In the genomic region with DNA sequence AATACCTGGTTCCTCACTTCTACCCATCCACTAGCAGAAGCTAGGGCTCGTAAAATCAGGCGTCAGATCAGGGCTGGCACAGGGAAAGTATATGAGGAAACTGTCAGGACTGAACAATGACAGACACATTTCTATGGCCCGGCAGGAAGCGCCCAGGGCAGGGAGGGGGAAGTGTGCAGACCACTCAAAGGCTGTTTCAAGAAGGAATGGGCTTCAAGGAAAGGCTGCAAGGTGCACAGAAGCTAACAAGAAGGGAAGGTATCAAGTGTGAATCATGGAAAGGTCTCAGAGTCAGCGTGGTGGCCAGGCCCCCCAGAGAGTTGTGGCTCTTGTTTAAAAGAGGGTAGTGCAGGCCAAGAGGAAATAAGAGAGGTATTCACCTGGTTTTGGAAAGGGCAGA, we compare ENCODE assay signal across 7 mouse cellular contexts. TPM values are rescaled to one million over a fixed set of nuclear protein-coding genes. Genes with fewer than 3 reads are reported as not detected.
DNase-seq lines count a peak whose midpoint lies in the region; ATAC-seq and TF ChIP-seq lines count a peak whose summit lies in the region.

No protein-coding gene starts in this region.

- DNase-seq in spleen, adult 2 months (ENCODE audit: low read depth in 1 of 2, low spot score in 2 of 2), result no peak
- DNase-seq in spleen, postnatal 14 days (ENCODE audit: low spot score in 2 of 2), result no peak
- no peak for DNase-seq in right cerebral cortex, adult 2 months (ENCODE audit: low spot score in 2 of 2)
- DNase-seq in layer of hippocampus, adult 9-10 months (ENCODE audit: low spot score), result no peak

- no peaks in the 10 kb centered on the region for H3K27me3 ChIP-seq in spleen, adult 2 months (ENCODE audit: control insufficient read depth, insufficient read depth, low read length)
- H3K27me3 ChIP-seq in forebrain, embryonic 16.5 days (replicated peaks; ENCODE audit: control insufficient read depth, insufficient read depth, low read length), result no peaks in the 10 kb centered on the region
- H3K27me3 ChIP-seq in liver, embryonic 15.5 days, result no peaks in the 10 kb centered on the region

- H3K4me3 ChIP-seq in spleen, adult 2 months (ENCODE audit: extremely low read depth, insufficient read depth, insufficient read length), result peak overlapping the region; percentile 84; the same call in 1 of the 2 replicates
- peak overlapping the region; percentile 100 for H3K4me3 ChIP-seq in forebrain, embryonic 16.5 days (replicated peaks; ENCODE audit: low read length)
- H3K4me3 ChIP-seq in liver, embryonic 15.5 days (replicated peaks), result peak overlapping the region; percentile 76
- H3K4me3 ChIP-seq in olfactory bulb, adult 2 months (ENCODE audit: insufficient read depth, low read depth, low read length), result peak overlapping the region; percentile 97

- H3K27ac ChIP-seq in spleen, adult 2 months (ENCODE audit: insufficient read depth, low read length), result peak overlapping the region; percentile 65
- peak overlapping the region; percentile 78 for H3K27ac ChIP-seq in forebrain, embryonic 16.5 days (ENCODE audit: low read length)
- H3K27ac ChIP-seq in liver, embryonic 15.5 days (replicated peaks), result peak overlapping the region; percentile 58
- H3K27ac ChIP-seq in olfactory bulb, adult 2 months (ENCODE audit: insufficient read depth, low read depth, low read length), result peak overlapping the region; percentile 93; the same call in 1 of the 2 replicates

- H3K4me2 ChIP-seq in forebrain, embryonic 16.5 days (ENCODE audit: low read length), result peak overlapping the region; percentile 69
- H3K4me2 ChIP-seq in liver, embryonic 15.5 days, result peak overlapping the region; percentile 99

- peaks cover 23% of the 10 kb centered on the region for H3K4me1 ChIP-seq in spleen, adult 2 months (ENCODE audit: control insufficient read depth, insufficient read depth, insufficient read length)
- H3K4me1 ChIP-seq in forebrain, embryonic 16.5 days (replicated peaks; ENCODE audit: control insufficient read depth, insufficient read depth, low read length), result peaks cover 28% of the 10 kb centered on the region
- peaks cover 83% of the 10 kb centered on the region for H3K4me1 ChIP-seq in liver, embryonic 15.5 days (replicated peaks)
- H3K4me1 ChIP-seq in olfactory bulb, adult 2 months (ENCODE audit: control insufficient read depth, insufficient read depth, low read length), result peaks cover 9% of the 10 kb centered on the region; the same call in 1 of the 2 replicates

- peak overlapping the region; percentile 100 for H3K9ac ChIP-seq in forebrain, embryonic 16.5 days (replicated peaks; ENCODE audit: low read depth, low read length)
- H3K9ac ChIP-seq in liver, embryonic 15.5 days, result peak overlapping the region; percentile 90

- no peaks in the 10 kb centered on the region for H3K36me3 ChIP-seq in spleen, adult 2 months (ENCODE audit: control insufficient read depth, insufficient read depth, low read length)
- H3K36me3 ChIP-seq in forebrain, embryonic 16.5 days (ENCODE audit: control insufficient read depth, insufficient read depth), result no peaks in the 10 kb centered on the region
- no peaks in the 10 kb centered on the region for H3K36me3 ChIP-seq in liver, embryonic 15.5 days (replicated peaks)

- no peak for TF ChIP-seq CTCF in spleen, adult 2 months (IDR thresholded peaks at IDR 0.05; ENCODE audit: extremely low read depth, insufficient read depth, insufficient read length, insufficient replicate concordance)
- TF ChIP-seq CTCF in olfactory bulb, adult 2 months (IDR thresholded peaks at IDR 0.05; ENCODE audit: insufficient read depth, low read depth, low read length), result no peak

- 20% methylated on average over 5 of the region's 5 CpGs for WGBS in spleen, adult 2 months
- WGBS in forebrain, embryonic 16.5 days, result 13% methylated on average over 5 of the region's 5 CpGs
- WGBS in liver, embryonic 15.5 days (ENCODE audit: insufficient replicate concordance), result 26% methylated on average over 5 of the region's 5 CpGs
- WGBS in olfactory bulb, adult 2 months, result 9% methylated on average over 5 of the region's 5 CpGs

- ATAC-seq in forebrain, embryonic 16.5 days, result no peak
- no peak for ATAC-seq in liver, embryonic 15.5 days (ENCODE audit: insufficient read depth)

- TF ChIP-seq POLR2A in spleen, adult 2 months (IDR thresholded peaks at IDR 0.05; ENCODE audit: low read depth, low read length), result no peak
- no peak for TF ChIP-seq POLR2A in olfactory bulb, adult 2 months (IDR thresholded peaks at IDR 0.05; ENCODE audit: insufficient read depth, low read depth, low read length)

- H3K9me3 ChIP-seq in forebrain, embryonic 16.5 days (ENCODE audit: control insufficient read depth, low read length), result no peaks in the 10 kb centered on the region
- H3K9me3 ChIP-seq in liver, embryonic 15.5 days (replicated peaks), result no peaks in the 10 kb centered on the region

RNA-seq across cellular contexts. Expression of a gene that starts 0.7 kb away (rescaled TPM):
- 325 and 341 TPM in 2 replicates for polyA plus RNA-seq in spleen, adult 2 months (2012; rRNA removed)
- polyA plus RNA-seq in forebrain, embryonic 16.5 days (2015; fragmentation: Nextera tagmentation; extraction: Ambion mirVana), result 1,158 and 1,178 TPM in 2 replicates
- 100 and 106 TPM in 2 replicates for polyA plus RNA-seq in liver, embryonic 15.5 days (2015; fragmentation: Nextera tagmentation; extraction: Ambion mirVana)
- polyA plus RNA-seq in olfactory bulb, adult 2 months (2012; ENCODE audit: insufficient read depth, insufficient read length, low replicate concordance, missing spikeins), result 260 and 372 TPM in 2 replicates

RNA-seq across cellular contexts. Expression of a gene that starts 21.5 kb away (rescaled TPM):
- polyA plus RNA-seq in spleen, adult 2 months (2012; rRNA removed), result 0.26 and 0.28 TPM in 2 replicates
- polyA plus RNA-seq in forebrain, embryonic 16.5 days (2015; fragmentation: Nextera tagmentation; extraction: Ambion mirVana), result not detected in 2 replicates
- polyA plus RNA-seq in liver, embryonic 15.5 days (2015; fragmentation: Nextera tagmentation; extraction: Ambion mirVana), result 0.50 TPM in 1 of 2 replicates, not detected in the other
- not detected in 2 replicates for polyA plus RNA-seq in olfactory bulb, adult 2 months (2012; ENCODE audit: insufficient read depth, insufficient read length, low replicate concordance, missing spikeins)
